Mouse (Mus musculus) fibroblast of lung, adult 2 months (primary cell): ENCODE measurements around the gene Anks1.

Experiments
- DNase-seq: peaks from one replicate; pipeline ENCODE4 v3.0.0-alpha.2; 2011; ENCODE audit warnings: low read depth

Anks1 gene

DNA sequence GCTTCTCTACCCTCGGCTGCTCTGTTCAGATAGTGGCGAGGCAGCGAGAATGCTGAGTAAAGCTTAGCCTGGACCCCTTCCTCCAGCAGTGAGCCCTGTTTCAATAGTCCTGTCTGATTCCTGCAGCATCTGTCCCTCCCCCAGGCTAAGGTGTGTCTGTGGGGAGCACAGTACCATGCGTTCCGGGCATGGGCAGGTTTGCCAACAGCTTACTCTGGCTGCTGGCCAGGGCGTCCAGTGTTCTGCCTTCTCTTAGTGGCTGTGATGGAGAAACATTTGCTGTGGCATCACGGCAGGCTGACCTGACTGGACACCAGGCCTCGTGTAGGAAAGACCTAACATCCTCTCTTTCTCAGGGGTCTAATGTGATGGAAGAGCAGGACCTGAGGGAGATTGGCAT is 141.1 kb downstream of the Anks1 start:
- DNase-seq = no peak

DNA sequence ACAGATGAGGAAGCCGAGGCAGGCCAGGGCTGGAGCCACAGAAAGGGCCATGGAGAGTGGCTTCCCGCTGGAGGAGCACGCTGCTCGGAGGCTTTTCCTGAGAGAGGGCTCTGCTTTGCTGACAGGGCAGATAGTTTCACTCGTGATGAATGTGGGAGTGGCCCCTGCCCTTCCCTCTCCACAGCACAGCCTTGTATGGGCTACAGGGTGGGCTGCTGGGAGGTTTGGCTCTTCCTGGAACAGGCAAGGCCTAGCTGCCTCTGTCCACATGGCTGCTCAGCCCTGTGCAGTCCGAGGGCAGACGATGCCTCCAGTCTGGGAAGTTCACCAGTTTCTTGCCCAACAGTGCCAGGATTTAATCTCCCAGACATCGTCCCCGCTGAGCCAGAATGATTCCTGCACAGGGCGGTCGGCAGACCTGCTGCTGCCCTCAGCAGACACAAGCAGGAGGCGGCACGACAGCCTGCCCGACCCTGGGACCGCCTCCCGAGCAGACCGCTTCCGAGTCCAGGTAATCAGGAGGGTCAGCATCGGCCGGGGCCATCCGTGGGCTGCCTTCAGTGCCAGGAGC is 143.3 kb downstream of the Anks1 start:
- no peak for DNase-seq

DNA sequence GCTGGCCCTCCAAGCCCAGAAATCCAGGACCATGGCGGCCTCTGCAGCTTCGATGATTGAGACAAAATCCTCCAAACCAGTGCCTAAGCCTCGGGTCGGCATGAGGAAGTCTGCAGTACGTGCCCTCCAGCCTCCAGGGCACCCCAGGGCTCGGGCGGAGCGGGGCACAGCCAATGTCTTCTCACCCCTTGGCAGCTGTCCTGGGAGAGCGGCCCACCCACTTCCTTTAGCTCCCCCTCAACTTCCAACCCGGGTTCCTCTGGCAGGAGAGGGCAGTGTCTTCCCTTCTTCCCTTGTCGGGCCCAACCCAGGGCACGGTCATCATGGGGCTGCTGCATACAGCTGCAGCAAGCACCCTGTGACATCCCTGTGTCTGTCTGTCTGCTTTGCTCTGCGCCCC is 149.2 kb downstream of the Anks1 start:
- DNase-seq = no peak

DNA sequence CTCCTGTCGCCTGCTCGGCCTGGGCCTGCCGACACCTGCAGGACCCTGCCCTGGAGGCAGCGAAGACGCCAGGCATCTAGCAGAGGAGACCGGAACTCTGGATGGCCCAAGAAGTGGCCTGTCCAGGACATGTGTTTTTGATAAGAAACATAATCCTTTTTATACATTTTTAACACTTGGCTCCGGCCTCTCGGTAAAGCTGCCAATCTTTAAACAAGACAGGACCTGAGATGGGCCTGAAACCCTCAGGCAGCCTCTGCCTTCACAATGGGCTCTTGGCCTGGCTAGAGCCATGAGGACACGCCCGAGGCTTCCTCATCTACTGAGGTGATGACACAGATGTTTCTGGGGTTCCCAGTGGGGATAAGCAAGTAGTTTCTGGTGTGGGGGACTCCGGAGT is 151.6 kb downstream of the Anks1 start:
- DNase-seq = no peak

DNA sequence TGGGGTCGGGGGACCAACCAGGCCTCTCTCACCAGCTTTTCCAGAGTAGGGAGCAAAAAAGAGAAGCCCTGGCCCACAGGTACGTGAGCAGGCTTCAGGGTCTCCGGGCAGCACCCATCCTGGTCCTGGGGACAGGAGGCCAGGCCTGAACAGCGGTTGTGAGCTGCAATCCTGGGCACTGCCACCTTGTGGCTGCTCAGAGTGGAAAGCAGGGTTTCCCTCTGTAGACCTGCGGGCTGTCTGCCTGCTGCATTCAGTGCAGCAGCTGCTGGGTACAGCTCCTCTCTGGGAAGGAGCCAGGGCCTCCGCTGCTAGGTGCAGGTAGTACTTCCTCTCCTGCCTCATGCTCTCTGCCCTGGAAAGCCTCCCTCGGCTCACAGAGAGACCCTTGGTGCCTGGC is 152.4 kb downstream of the Anks1 start:
- no peak for DNase-seq

DNA sequence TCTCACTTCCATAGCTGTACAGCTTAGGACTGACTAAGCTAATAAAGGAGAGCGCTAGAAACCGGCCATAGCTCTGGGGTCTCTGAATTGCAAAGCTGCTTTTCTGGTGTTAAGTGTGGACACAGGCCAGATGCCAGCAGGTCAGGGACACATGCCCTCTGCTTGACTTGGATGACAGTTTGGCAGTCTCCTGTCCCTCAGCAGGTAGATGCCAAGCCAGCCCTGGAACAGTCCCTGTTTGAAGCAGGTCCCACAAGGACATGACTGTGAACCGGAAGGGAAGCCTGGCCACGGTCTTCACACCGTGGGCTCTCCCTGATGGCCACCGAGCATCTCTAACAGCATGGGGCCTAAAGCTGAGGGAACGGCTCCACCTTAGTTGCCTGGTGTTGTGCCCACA is 153.6 kb downstream of the Anks1 start:
- DNase-seq = no peak

DNA sequence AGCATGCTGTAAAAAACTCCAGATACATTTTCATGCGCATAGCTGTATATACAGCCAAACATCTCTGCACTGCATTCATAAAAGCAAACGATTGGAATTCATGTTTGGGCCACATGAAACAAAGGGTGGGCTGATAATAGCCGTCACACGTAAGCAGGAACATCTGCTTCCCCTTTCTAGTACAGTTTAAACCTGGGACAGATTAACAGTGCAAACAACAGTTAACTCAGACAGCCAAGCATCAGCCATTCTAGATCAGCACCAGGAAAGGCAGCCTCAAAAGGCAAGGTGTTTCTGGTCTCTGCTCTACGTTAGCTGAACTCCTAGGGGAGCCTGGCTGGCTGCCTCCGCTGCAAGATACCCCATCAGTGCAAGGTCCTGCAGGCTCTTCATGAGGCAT is 154.1 kb downstream of the Anks1 start:
- no peak for DNase-seq

DNA sequence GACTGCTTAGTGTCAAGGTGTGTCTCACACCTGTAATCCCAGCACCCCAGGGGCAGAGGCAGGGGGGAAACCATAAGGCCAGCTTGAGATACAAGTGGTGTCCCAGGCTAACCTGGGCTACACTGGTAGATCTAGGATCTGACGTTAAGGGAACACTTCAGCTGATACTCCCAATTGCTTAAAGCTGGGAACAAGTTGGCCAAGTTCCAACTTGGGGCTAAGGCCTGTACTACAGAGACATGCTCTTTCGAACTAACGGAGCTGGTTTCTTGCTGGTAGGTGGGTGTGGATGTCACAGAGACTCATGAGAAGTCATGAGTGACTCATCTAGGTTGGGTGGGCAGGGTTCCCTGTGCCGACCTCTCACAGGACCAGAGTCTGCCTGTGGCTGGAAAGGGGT is 158.2 kb downstream of the Anks1 start:
- DNase-seq = no peak

DNA sequence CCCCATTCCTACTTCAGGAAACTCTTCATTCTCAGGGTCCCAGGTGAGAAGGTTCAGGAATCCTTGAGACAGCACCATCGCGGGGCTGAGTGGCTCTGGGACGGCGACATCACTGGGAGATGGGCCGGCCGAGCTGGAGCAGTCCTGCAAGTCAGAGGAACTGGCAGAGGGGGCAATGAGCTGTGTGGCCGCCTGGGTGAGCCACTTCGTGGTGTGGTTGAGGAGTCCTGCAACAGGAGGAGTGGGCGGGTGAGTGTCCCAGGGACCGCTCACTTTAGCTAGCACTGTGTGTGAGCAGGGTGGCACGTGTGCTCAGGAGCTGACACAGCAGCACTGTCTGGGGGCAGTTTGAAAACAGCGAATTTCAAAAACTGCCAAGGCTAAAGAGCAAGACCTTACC is 160.3 kb downstream of the Anks1 start:
- DNase-seq = no peak

DNA sequence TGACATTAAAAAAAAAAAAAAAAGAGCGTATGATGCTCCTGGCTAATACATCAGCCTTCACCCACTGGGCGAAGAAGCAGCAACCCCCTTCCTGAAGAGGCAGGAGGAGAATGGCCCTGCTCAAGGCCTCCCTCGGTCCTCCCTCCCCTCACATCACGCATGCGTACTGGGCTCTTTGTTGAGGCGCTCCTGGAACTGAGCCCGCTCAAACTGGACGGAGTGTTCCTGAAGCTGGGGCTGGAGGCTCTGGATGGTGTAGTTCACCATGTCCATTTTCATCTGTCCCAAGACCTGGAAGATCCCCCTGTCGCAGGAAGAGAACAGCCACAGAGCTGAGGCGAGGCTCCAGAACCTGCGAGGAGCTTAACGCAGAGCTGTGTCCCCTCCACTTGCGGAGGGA is 161.2 kb downstream of the Anks1 start:
- no peak for DNase-seq

DNA sequence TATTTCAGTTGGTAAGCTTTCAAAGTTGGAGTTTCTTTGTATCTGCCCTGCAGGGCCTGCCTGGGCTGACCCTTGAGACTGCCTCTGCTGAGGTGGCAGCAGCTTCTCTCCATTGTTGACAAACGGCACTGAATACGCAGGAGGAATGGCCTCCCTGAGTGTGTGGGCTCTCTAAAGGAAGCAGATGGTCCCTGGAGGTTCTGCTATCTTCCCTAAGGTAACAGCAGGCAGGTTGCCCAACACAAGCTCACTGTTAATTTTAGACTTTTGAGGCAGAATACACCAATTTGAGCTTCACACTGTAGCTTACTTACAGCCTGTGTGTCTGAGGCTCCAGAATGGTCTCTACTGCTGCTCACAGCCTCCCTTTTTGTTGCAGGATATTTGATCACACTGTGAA is 163.6 kb downstream of the Anks1 start:
- DNase-seq = no peak

DNA sequence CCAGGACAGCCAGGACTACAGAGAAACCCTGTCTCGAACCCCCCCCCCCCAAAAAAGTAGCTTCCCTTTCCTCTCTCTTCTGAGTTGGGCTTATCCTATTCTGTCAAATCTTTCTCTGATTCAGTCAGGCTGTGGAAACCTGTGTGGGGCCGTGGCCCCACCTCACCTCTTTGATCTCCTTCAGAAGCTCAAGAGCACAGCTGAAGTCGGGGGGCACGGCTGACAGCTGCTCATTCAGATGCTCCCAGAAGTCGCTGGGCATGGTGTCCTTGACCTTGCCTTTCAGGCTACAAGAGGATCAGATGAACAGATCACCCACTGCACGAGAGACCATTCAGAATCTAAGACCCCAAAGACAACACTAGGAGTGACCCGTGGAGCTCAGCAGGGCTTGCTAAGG is 165.4 kb downstream of the Anks1 start:
- no peak for DNase-seq

DNA sequence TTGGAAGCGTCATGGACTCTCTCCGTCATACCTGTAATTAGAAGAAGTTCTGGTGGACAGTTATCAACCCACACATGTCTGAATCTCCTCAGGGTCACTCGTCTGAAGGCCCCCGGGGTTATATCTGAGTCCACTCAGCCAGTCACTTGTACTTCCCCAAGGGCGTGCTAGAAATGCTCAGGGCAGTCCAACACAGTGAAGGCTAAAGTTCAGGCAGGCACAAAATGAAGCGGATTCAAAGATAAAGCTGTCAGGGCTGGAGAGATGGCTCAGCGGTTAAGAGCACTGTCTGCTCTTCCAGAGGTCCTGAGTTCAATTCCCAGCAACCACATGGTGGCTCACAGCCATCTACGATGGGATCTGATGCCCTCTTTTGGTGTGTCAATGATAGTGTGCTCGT is 168.9 kb downstream of the Anks1 start:
- DNase-seq = no peak

DNA sequence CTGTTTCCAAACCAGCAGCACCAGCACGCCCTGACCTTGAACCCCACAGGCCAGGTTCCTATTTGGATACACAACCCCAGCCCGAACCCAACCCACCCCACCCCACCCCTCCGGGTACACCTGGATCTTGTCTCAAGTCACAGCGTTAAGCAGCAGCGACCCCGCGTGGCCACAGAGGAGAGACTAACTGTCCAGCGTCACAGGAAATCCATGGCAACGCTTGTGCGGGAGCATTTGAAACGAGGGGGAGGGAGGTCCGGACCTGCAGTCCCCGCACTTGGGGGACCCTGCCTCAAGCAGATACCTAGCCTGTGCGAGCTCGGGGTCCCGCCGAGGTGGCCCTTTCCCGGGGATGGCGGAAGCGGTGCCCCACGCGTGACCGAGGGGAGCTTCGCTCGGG is 170.5 kb downstream of the Anks1 start:
- DNase-seq = peak; percentile 53

DNA sequence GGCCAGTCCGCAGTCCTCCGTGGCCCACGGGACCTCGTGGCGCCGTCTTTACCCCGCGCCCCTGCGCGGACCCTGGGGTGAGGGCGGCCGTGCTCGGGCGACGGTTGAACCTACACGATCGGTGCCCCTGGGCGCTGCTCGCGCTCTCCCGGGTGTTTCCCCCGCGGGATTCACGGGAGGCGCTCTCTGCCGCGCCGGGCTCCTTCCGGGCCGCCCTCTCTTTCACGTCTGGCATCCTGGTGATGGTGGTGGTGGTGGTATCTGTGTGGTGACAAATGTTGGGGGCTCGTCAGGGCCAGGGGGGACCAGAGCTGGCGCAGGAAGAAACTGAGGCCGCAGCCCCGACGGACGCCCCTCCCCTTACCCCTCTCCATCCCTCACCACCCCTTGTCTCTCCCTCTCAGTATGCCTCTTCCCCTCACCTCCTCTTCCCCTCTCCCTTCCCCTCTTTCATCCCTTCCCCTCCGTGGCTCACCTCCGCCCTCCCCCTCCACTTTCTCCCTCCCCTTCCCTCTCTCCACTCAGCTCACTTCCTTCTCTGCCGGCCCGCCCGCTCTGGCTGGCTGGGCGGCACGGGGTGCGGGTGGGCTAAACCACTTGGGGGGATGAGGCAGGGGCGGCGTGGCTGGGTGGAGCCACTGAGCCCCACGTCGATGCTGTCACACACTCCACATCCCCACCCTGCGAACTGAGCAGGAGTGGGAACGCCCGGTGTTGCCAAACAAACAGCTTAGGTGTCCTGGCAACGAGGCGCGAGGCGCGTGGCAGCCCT is 171.1 kb downstream of the Anks1 start, which contains the start of gene Tcp11:
Gene Tcp11 (minus strand): TSS at position 595 of the 772 bp plus-strand sequence.
- no peak for DNase-seq

DNA sequence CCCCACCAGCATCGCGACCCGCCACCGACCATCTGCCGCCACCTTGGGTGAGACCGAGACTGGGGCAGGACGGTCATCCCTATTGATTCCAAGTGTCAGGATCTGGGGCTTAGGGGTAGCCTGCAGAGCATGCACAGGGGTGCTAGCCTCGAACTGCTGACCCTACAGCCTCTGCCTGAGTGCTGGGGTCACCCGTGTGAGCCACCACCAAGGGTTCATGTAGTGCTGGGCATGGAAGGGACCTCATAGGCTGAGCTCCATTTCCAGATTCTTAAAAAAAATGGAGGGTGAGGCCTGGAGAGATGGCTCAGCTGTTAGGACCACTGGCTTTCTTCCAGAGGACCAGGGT is 171.7 kb downstream of the Anks1 start:
- no peak for DNase-seq

DNA sequence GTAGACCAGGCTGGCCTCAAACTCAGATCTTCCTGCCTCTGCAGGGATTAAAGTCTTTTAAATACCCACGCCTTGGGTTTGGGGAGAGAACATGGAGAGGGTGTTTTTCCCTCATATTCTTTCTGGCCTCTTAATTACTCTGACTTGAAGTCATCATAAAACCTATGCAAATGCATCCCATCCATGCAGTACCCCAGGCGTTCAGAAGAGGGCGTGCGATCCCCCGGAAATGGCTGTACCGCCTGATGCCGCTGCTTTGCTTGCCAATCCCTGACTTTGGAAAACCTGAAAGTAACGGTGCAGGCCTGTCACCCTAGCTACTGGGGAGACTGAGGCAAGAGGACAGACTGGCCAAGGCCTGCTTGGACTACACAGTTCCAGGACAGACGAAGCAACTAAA is 172.3 kb downstream of the Anks1 start:
- DNase-seq = no peak

DNA sequence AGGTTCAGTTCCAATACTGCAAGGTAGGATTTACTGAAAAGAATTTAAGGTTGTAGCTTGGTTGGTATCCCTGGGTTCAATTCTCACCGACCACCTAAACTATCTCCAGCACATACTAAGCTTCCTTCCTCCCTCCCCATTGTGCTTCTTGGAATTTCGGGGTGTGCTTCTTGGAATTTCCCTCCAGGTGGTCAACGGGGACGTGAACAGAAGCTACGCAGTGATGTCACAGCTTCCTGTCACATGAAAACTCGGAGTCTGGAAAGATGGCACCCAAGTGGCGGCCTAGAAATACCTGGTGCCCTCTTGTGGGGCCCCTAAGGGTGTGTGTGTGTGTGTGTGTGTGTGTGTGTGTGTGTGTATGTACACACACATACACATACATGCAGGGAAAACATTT is 172.8 kb downstream of the Anks1 start:
- no peak for DNase-seq

DNA sequence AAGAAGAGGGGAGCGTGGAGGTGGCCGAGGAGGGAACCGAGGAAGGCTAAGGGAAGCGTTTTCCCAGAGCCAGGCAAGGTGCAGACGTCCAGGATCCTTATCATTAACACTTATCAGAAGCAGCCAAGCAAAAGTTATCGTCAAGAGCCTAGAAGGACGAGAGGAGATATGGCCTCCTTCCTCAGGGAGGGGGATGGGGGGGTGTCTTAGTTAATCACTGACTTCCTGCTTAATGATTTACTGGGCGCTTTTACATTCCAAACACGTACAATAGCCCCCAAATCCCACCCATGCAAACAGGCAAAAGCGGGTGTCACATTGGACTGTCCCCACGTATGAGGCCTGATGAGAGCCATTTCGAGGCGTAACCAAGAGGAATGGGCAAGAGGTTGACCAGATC is 173.8 kb downstream of the Anks1 start:
- no peak for DNase-seq

DNA sequence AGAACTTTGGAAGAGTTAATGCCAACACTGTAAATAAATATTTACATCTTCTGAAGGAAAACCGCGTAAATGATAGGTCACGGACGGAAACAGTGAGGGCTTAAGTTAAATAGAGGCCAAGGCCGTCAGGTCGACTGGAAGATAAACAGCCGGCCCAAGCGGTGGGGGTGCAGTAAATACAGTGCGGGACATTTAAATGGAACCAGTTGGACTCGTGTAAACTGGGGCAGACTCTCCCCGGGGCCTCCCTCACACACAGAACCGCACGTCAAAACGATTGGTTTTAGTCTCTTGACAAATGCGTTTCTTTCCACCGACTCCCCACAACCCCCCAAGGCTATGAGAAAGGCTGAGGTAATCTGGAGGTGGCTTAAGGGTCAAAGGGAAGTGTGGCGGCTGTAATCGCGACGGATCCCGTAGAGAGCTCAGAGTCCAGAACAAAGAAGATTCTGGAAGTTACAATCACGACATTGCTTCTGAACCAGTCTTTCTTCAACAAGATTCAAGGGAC is 175.3 kb downstream of the Anks1 start:
- DNase-seq = no peak

DNA sequence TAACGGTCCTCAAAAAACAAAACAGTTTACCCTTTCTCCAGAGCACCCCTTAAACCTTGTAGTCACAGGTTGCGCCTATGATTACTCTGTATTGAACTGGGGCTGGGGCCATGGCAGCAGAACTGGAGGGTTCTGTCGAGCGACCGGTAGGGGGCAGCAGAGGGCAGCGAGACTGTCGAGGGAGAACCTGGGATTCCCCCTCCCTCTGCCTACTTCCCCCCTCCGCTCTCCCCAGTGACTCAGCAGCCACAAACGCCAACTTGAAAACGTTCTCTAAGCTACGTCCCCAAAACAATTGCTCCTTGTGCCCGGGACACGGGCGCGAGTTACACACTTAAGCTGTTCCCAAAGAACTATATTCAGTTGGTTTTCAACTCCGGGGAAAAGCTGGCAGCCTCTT is 175.9 kb downstream of the Anks1 start:
- peak; percentile 88 for DNase-seq

DNA sequence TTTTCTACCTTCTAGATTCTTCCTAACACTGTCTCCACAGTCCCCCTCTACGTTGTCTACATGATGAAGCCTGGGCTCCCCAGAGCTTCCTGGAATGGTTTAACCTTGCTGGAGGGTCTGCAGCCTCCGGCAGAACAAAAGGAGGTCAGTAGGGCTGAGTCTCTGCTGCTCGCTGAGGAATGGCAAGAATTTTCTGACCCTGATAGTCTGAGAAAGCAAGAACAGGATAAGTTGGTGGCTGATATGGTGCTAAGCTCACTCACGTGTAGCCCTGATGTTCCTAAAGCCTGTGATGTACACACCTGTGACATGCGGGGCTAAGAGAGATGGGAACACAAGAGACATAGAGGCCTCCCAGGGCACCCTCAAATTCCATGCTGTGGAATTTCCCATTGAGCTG is 178.3 kb downstream of the Anks1 start:
- no peak for DNase-seq

DNA sequence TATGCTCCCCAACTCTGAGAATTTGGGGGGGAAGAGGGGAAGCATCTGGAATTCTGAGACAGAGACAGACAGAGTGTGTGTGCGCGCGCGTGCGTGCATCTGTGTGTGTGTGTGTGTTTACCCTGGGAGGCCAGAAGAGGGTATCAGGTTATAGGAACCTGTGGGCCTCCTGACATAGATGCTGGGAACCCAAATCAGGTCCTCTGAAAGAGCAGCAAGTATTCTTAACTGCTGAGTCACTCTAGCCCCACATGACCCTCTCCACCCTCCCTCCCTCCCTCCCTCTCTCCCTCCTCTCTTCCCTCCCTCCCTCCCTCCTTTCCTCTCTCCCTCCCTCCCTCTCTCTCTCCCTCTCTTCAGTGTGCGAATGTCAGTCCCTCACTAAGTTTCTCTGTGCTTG is 179.6 kb downstream of the Anks1 start:
- DNase-seq = no peak

DNA sequence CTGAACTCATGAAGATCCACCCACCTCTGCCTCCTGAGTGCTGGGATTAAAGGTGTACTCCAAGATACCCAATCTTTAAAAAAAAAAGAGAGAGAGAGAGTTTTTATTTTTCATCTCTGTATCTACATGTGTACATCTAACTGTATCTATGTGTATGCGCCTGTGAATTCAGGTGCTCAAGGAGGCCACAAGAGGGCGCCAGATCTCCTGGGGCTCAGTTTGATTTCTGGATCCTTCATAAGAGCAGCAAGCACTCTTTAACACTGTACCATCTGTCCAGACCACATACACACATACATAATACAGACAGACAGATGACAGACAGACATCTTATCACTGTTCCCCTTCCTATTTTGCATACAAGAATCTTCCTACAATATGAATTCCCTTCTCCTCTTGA is 183.2 kb downstream of the Anks1 start:
- DNase-seq = no peak
